Mouse (Mus musculus) gastrocnemius, adult 18-20 months (tissue): ENCODE results near the gene Hist1h3c. TPM values are rescaled to one million over a fixed set of nuclear protein-coding genes. Genes with fewer than 3 reads are reported as not detected.
"Not testable (repeated sequence)": the region's sequence is repeated elsewhere in the genome, so short reads cannot be mapped to it uniquely, and the experiment has no call there.

ENCODE experiments used
- DNase-seq: peaks from one replicate; pipeline ENCODE4 v3.0.0; 2021; ENCODE audit warnings: low spot score
- long read RNA-seq, 2 experiments: library from polyadenylated mRNA; stranded (forward); transcript quantifications; one replicate each; pipeline ENCODE4 v2.0.0; 2021
- total RNA-seq, 2 experiments: library from RNA; stranded (reverse); gene quantifications; 2 replicates each; pipeline ENCODE4 v1.2.3; 2021

Hist1h3c gene
- not detected for total RNA-seq
- long read RNA-seq, experiment 1 = 0 reads
- long read RNA-seq, experiment 2 = 0 reads

DNA sequence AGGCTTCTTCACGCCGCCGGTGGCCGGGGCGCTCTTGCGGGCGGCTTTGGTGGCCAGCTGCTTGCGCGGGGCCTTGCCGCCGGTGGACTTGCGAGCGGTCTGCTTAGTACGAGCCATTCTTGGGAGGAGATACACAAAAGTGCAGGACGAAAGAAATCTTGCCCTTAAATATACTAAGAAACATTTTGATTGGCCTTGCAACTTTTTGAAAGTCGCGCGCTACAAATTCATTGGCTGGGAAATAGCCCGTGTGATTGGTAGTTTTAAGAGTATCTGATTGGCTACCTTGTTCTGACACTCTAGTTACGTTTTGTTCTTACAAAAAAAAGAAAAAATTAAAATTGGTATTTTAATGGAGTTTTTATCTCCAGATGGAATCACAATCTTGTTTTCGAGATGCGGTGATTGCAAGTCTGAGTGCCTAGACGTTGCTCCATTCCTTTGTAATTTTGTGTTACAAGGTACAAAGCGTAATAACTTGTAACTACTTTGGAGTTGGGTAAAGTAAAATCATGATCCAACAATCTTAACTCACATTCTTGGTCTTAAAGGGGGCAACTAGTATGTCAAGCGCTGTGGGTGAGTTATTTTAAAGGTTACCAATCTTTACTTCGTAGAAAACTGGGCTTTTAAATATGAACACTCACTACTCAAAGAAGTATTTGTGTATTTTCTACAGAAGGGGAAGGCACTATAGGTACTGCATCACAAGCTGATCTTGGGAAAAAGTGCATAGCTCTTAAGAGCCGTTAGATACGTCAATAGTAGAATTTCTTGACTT, at the start of gene Hist1h3c:
Hist1h3c (minus strand) TSS at position 222 of the 781 bp plus-strand sequence.
- peak; percentile 80 for DNase-seq

GRCm38 (mm10) chr13:23792520-23792919, 47.1 kb upstream of the Hist1h3c start:
- DNase-seq = peak; percentile 34

DNA sequence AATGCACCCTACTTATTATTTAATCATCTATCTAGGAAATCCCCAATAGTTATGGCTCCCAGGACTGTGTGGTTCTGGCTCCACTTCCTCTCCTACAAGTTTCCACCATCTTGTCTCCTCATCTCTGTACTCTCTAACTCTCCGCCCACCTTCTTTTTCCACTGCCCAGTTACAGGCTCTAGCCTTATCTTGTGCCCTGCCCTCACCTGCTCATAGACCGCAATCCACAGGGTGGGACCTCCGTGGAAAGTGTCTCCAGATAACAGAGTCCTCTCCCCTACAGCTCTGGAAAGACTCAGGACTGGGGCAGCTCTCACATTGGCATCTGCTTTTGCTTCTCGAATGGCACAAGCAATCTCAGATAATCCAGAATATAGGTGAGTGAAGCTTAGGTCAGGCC, 33.6 kb upstream of the Hist1h3c start:
- no peak for DNase-seq

GRCm38 (mm10) chr13:23778339-23778738, 32.9 kb upstream of the Hist1h3c start:
- DNase-seq = no peak

DNA sequence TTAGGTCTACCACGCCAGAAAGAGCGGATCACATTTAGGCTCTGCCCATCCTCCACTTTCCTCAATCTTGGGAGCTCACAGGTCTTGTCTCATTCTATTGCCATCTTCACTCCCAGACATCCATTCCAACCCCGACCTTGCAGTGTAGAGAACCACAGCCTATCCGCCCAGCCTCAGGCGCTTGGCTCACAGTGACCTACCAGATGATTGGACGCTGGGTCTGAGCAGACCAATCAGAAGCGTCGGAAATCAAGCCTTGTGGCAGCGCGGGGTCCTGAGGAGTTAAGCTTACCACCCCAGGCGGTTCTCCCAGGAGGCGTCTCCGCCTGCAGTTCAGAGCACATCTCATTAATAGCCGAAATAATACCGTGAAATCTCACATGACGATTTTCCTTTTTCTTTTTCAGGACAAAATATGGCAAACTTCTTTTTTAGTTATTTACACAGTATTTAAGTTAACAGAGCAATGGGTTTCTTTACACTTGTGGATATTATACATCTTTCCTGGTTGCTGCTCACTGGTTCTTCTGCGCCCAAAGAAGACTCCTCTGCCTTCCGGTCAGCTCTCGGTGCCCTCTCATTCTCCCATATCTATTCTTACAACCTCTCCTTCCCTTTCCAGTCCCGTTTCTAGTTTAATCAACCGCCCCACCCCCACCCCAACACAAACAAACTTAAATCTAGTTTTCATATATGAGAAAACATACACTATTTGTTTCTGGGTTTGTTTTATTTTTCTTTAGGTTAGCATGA, 27.3 kb upstream of the Hist1h3c start:
- DNase-seq = no peak

- not testable (repeated sequence) for DNase-seq
Measured at GRCm38 (mm10) chr13:23769613-23770012, 24.2 kb upstream of the Hist1h3c start, which contains the start of gene Trim38. Gene Trim38, plus strand, starts transcription at chr13:23769913.

GRCm38 (mm10) chr13:23768834-23769397, 23.5 kb upstream of the Hist1h3c start:
- no peak for DNase-seq

DNA sequence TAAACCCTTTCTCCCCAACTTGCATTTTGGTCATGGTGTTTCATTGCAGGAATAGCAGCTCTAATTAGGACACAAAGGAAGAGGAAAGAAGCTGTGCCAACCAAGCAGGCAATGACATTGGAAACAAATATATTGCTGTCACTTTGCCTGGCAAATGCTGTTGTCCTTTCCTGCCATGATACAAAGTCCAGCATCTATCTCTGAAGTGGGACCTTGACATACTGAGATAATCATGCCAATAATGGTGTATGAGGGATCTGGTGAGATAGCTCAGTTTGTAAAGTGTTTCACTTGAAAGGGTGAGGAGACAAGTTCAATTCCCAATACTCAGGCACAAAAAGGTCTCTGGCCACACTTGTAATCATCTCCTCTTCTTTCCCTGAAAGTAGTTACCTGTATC, 21.4 kb upstream of the Hist1h3c start:
- DNase-seq = no peak

DNA sequence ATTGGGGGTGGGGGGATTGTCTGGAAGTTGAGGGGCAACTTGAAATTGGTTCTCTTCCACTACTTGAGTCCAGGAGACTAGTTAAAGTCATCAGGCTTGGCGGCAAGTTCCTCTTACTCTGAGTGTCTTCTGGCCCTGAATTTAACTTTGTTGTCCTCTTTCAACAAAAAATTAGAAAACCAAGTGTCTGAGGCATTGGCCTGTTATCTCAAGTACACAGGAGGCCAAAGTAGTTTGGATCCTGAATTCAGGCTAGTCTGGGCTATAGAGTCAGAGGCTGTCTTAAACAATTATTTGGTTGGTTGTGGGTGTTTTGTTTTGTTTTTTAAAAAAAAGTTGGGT, 19.7 kb upstream of the Hist1h3c start:
- DNase-seq = no peak

DNA sequence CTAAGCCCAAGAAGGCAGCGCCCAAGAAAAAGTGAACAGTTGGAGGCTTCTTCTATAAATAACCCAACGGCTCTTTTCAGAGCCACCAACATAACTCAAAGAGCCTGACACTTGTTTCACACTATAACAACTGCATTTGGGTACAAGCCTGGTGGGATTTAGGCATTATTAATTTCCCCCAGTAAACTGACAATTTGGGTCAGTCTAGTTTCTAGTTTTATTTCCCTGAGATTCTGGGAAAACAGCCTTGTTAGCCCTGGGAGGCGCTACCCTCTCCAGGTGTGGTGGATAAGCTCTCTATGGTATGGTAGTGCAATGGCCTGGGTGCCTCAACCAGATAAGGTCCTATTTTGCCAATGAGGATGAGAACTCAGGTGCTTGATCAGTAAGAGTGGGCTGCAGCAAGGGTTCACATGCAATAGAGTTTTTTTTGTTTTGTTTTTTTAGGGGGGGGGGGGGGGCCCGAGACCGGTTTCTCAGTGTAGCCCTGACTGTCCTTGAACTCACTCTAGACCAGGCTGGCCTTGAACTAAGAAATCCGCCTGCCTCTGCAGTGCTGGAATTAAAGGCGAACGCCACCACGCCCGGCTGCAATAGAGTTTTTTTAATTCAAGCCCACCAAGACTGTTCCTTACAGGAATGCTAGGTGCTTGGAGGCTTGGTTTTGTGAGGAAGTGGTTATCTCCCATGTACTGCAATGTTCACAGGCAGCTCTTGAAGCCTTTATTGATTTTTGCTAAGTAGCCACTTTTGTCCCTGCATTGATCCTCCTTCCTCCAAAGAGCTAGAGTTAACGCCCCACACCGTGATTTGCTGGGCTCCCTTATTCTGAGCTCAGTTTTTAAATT, 19.1 kb upstream of the Hist1h3c start:
- no peak for DNase-seq

DNA sequence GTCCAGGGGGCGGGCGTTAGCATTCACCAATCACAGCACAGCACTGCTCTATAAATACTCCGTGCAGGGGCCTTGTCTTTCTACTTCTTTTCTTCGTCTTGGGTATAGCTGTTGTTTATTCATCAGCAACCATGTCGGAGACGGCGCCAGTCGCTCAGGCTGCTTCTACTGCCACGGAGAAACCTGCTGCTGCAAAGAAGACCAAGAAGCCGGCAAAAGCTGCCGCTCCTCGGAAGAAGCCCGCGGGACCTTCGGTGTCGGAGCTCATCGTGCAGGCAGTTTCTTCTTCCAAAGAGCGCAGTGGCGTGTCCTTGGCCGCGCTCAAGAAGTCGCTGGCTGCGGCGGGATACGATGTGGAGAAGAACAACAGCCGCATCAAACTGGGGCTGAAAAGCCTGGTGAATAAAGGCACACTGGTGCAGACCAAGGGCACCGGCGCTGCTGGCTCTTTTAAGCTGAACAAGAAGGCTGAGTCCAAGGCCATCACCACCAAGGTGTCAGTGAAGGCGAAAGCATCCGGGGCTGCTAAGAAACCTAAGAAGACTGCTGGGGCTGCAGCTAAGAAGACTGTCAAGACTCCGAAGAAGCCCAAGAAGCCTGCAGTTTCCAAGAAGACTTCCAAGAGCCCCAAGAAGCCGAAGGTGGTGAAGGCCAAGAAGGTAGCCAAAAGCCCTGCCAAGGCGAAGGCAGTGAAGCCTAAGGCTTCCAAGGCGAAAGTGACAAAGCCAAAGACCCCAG, 18.4 kb upstream of the Hist1h3c start, which contains the start of gene Hist1h1a:
Hist1h1a (plus strand) TSS at position 81 of the 738 bp plus-strand sequence.
- DNase-seq = peak; percentile 43

DNA sequence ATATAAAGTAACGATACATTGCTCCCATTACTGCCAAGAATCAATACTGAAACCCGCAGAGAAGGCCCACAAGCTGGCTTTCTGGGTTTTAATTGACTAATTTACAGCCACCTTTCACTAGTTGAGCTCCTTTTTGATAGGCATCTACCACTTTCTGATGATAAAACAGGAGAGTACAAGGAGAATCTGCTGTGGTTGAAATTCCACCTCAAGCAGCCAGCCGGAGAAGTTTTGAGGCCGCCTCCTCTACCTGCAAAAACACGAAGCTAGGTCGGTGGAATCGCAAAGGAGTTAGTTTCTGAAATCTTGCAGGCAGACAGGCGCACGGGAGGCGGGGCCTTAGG, 17.8 kb upstream of the Hist1h3c start:
- DNase-seq = no peak

- peak; percentile 32 for DNase-seq
Measured at GRCm38 (mm10) chr13:23761871-23762821, 16.7 kb upstream of the Hist1h3c start, which contains the start of gene Hist1h3a. Gene Hist1h3a, minus strand, starts transcription at chr13:23762386.

DNA sequence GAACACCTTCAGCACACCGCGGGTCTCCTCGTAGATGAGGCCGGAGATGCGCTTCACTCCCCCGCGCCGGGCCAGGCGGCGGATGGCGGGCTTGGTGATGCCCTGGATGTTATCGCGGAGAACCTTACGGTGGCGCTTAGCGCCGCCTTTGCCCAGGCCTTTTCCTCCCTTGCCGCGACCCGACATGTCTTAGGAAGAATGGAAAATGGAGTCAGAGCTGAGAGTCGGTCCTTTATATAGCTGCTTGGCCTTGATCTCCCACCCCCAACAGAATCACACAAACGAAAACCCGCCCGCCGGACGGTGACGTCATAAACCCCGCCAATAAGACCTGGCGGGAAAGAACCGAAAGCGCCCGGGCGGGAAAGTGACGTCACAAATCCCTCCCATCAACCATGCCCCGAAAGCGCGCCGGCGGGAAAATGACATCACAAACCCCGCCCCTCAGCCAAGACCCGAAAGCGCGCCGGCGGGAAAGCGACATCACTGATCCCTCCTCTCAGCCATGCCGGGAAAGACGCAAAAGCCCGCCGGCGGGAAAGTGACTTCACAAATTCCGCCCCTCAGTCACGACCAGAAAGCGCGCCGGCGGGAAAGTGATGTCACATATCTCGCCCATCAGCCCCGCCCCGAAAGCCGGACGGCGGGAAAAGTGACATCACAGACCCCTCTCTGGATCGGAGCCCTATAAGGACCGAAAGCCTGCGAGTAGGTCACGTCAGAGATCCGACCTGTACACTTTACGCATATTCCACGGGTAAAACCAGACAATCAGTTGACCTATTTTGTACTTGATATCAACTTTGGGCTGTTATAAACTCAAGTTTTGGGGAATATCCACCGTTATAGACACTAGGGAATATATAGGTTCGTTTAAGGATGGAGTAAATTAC, 15.8 kb upstream of the Hist1h3c start, which contains the start of gene Hist1h4a:
Hist1h4a (minus strand) TSS at position 259 of the 893 bp plus-strand sequence.
- DNase-seq = peak; percentile 90

GRCm38 (mm10) chr13:23760240-23760971, 15.0 kb upstream of the Hist1h3c start:
- no peak for DNase-seq

GRCm38 (mm10) chr13:23759916-23760239, 14.5 kb upstream of the Hist1h3c start:
- DNase-seq = no peak

GRCm38 (mm10) chr13:23759251-23759771, 13.9 kb upstream of the Hist1h3c start:
- no peak for DNase-seq
